Mouse (Mus musculus): ENCODE results near the gene Hnrnpdl.

GRCm38 (mm10) chr5:100032107-100032506, 7.4 kb downstream of the Hnrnpdl start:
- TF ChIP-seq CTCF (conservative IDR thresholded peaks at IDR 0.05 in 1 of 2, IDR thresholded peaks at IDR 0.05 in 1 of 2; ENCODE audit: low read depth in 2 of 2, low read length in 2 of 2) (no peak), ZNF384 (IDR thresholded peaks at IDR 0.05; ENCODE audit: low read depth, low read length) (no peak), MEF2A (IDR thresholded peaks at IDR 0.05; ENCODE audit: borderline replicate concordance, low read depth, low read length) (no peak), TCF12 (IDR thresholded peaks at IDR 0.05; ENCODE audit: low read depth, low read length) (no peak), USF1 (IDR thresholded peaks at IDR 0.05; ENCODE audit: low read depth, low read length) (no peak), HCFC1 (IDR thresholded peaks at IDR 0.05; ENCODE audit: low read depth, low read length) (no peak), NRF1 (IDR thresholded peaks at IDR 0.05; ENCODE audit: low read depth, low read length) (no peak), POLR2A (IDR thresholded peaks at IDR 0.05; ENCODE audit: low read depth, low read length) (no peak), SIN3A (IDR thresholded peaks at IDR 0.05; ENCODE audit: low read length) (no peak), IRF4 (IDR thresholded peaks at IDR 0.05; ENCODE audit: low read depth, low read length) (no peak), MAZ (IDR thresholded peaks at IDR 0.05; ENCODE audit: low read depth, low read length) (no peak), EP300 (IDR thresholded peaks at IDR 0.05; ENCODE audit: low read length) (no peak)

Measured in CH12.LX (cell line).